Mouse (Mus musculus): ENCODE results near the gene Alg12.

GRCm38 (mm10) chr15:88867368-88868023 is 48.4 kb upstream of the Alg12 start:
- no peak for TF ChIP-seq GATA1 (IDR thresholded peaks at IDR 0.05; ENCODE audit: borderline replicate concordance, low read length)
- no peak for TF ChIP-seq FLI1 (IDR thresholded peaks at IDR 0.05; ENCODE audit: low read length)
